Mouse (Mus musculus): ENCODE results near the gene Lrrtm3.

The Lrrtm3 gene

DNA sequence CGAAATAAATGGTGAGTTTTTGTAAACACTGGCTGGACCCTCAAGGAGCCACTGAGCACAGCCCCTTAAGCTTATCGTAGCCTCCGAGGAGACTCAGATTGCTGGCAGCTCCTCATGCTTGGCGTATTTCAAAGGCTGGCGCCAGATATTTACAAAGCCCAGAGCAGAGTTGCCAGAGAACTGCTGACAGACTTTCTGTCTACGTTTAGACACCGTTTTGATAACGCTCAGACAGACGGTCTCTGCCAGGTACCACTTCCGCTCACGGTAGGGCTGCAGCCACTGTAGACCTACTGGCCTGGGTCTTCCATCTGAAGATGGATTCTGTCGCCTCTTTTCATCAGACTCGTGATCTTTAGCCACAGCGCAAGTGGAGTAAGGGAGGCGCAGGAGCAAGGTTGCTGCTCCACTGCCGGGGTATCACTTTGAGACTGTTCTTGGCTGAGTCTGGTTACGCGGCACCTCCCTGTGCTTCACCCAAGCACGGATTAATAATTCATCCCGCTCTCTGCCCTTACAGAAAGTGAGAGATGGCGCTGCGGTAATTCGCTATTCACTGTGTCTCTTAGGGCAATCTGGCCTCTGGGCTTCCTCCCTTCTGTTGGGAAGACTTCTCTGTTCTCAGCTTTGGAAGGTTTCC, 203.5 kb downstream of the Lrrtm3 start:
- DNase-seq, result peak; percentile 5

DNA sequence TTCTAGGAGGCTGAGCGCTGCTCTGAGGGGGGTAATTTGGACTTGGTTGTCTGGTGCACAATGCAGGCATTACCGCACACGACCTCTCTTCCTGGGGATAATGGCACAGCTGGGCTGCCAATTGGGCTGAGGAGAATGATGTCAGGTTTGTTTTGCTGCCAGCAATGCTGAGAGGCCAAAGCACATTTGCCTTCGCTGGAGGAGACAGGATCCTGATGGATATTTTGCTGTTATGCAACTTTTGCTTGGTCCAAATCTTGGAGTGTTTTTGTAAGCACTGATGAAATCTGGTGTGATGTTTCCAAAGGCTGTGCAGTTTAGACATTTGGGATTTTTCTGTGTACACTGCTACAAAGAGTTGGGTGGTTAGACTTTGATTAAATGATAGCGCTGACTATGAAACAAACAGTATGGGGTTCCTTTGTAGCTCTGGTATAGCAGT, 209.6 kb downstream of the Lrrtm3 start:
- peak; percentile 66 for DNase-seq
